Mouse (Mus musculus) layer of hippocampus, adult 11-12 months (tissue): Measurements from ENCODE around the gene Btbd2.
A peak's percentile ranks its signal among the peaks of the same experiment; 100 is the strongest.

Experiments
- DNase-seq: peaks from one replicate; pipeline ENCODE4 v3.0.0; 2022; ENCODE audit warnings: low spot score

Gene Btbd2

DNA sequence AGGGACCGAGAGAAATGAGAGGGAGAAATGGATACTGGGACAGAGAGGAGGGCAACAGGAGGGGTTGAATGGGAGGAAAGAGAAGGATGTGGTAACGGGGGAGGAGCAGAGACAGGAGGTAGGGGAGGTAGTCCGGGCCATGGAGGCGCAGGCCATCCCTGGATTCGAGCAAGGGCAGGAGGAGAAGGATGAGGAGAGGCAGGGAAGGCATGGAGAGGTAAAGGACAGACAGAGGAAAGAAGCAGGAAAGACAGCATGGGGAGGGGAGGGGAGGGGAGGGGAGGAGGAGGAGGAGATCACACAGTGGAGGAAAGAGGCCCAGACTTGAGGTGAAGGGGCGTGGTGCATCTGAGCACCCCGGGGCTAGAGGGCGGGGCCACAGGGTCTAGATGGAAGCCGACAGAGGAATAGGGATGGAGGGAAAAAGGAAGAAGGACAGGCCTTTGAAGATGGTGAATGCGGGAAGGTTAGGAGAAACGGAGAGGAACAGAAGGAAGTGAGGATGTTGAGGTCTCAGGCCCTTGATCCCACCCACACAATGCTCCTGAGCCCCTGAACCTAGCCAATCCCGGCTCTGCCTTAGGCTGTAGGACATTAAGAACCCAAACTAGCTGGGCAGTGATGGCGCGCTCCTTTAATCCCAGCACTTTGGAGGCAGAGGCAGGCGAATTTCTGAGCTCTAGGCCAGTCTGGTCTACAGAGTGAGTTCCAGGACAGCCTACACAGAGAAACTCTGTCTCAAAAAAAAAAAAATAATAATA is at the start of gene Btbd2:
TSS of gene Btbd2 (minus strand) at position 209 of the 761 bp plus-strand sequence.
- no peak for DNase-seq

DNA sequence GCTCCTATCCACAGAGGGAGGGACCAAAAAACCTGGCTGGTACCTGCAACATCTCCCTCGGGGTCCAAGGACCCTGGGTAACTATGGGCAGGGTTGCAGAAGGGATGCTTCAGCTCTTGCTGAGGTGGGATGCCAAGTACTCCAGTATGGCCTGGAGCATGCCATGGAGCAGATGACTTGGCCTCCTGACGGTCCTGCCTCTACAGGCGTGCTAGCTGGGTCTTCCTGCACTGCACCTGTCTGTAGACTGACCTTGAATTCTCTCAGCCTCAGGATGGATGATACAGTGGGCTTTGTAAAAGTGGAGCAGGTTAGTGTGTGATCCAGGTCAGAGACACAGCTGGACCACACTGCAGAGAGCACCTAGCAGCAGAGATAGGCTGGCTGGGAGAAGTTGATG is 48.6 kb upstream of the Btbd2 start:
- DNase-seq, result no peak

DNA sequence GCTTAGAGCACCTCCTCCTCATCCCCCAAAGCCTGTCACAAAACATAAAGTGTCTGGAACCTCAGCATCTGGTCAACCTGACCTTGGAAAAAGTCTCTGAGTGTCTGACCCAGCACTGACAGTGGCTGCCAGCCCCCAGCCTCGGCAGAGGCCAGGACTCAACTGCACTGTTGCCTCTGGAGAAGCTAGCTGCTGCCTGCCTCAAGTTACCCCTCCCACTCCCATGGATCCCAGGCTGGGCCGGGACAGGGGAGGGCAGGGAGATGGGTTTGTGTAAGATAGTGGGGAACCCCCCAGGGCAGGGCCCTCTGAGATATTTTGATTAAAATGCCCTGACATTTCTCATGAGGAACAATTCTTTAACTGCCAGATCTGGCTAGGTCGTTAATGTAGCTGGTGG is 48.2 kb upstream of the Btbd2 start:
- no peak for DNase-seq

DNA sequence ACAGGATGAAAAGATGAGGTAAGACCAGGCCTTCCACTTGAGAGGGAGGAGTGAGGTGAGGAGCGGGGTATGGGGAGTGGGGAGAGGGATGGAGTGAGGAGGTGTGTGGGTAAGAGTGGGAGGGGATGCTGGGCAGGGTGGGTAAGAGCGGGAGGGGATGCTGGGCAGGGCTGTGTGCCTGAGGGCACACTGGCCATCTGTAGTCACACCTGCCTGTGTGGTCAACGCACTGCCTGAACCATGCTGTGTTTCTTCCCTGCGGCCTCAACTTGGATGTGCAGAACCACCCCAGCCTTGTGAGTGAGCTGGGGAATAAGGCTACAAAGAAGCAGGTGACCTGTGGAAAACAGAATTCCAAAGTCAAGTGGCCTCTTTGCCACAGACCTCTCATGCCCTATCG is 47.5 kb upstream of the Btbd2 start:
- no peak for DNase-seq

DNA sequence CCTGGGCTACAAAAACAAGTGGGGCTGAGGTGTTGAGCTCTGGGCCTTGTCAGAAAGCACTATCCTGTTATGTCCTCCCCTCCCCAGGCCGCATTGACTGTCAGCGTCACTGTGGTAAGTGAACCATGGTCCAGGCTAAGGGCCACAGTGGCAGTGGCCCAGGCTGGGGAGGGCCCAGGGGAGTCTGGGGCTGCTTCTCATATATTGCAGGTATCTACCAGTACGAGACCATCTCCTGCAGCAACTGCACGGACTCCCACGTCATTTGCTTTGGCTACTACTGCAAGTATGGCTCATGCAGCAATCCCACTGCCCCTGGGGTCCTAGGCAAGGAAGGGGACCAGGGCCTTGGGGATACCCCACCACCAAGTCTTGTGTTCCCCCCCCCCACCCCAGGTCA is 46.8 kb upstream of the Btbd2 start:
- DNase-seq, result no peak

DNA sequence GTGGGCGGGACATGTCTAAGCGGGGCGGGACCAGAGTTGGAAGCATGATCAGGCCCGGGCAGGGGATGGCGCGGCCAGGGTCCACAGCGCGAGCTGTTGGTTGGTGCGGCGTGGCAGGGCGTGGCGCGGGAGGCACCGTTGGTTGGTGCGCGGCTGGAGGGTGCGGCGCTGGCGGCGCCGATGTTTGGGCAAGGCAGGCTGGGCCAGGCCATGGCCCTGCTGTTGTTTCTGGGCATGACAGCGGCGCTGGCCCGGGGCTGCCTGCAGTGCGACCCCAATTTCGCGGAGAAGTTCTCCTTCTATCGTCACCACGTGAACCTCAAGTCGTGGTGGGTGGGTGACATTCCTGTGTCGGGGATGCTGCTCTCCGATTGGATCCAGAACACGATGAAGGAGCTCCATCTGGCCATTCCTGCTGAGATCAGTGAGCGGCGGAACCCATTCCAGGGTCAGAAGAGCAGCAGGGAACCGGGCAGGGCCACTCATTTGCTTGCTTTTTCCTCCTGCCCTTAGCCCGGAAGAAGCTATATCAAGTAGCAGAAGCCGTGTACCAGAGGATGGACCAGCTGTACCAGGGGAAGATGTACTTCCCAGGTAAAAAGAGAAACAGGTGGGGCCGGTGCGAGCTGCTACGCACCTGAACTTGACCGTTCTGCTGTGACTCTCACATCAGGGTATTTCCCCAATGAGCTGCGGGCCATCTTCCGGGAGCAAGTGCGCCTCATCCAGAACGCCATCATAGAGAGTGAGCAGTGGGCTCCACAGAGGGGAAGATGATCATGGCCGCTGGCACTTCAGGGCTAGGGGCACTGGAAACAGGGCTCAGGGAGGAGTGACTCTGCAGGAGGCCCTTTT is 45.9 kb upstream of the Btbd2 start:
- peak; percentile 97 for DNase-seq

DNA sequence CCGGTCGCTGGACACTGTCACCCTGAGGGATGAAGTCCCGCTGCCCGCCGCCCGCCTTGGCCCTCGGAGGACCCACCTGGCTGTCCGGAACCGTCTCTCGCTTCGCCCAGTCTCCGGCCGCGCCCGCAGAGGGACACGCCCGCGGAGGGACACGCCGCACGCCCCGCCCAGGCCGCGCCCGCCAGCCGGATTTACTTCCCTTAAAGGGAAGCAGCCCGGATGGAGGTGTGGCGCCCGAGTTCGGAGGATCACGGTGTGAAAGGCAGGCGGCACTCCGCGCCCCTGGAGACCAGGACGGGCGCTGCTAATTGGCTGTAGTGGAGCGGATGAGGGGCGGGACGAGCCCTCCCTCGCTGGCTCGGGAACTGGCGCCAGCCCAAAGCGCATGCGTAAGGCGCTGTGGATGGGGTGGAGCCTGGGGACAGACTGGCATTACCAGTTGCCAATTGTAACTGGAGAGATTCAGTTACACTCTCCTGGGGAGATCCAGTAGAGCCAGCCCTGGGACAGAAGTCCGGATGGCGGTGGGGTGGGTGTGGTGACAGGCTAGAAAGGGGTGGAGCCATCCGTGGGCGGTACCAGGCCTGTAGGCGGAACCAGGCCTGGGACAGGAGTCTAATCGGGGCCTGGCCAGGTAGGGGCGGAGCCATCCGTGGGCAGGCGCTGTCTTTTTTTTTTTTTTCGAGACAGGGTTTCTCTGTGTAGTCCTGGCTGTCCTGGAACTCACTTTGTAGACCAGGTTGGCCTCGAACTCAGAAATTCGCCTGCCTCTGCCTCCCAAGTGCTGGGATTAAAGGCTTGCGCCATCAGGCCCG is 45.1 kb upstream of the Btbd2 start, which contains the start of the genes Mob3a and Izumo4:
TSS of gene Mob3a (minus strand) at position 257 of the 815 bp plus-strand sequence.
TSS of gene Izumo4 (plus strand) at position 464 of the 815 bp plus-strand sequence.
- peak; percentile 99 for DNase-seq

DNA sequence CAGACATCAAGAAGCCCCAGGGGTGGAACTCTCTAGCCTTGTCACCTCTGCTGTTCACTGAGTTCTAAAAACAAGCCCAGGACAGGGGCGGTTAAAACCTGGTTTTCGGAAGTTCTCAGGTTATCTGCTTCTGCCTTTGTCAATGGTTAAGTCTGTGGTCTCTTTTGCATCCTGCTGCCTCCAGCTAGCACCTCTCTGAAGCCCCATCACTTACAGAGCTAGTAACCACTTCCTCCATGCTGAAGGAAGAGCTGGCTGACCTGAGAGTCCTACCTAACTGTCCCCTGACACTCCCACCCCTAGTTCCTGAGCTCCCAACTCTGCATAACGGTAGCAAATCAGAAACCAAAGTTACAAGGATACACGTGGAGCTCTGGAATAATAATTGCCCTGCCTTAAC is 43.9 kb upstream of the Btbd2 start:
- DNase-seq, result no peak

DNA sequence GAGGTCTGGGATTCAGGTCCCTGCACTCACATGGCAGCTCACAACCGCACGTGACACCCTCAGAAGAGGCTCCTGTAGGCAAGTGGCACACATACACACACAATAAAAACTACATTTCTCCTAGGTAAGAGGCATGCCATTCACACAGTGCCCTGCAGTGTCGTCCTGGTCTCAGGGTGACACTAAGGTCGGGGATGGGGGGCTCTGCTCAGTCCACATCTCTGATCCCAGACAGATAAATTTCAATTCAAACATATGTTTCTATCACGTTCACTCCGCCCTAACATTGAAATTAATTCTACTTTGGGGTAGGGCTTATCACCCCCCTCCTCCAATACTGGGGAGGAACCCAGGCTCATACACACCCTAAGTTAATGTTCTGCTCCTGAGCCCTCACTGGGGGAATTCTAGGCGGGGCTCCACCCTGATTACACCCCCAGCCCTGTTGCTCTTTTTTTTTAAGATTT is 43.2 kb upstream of the Btbd2 start:
- DNase-seq, result no peak

DNA sequence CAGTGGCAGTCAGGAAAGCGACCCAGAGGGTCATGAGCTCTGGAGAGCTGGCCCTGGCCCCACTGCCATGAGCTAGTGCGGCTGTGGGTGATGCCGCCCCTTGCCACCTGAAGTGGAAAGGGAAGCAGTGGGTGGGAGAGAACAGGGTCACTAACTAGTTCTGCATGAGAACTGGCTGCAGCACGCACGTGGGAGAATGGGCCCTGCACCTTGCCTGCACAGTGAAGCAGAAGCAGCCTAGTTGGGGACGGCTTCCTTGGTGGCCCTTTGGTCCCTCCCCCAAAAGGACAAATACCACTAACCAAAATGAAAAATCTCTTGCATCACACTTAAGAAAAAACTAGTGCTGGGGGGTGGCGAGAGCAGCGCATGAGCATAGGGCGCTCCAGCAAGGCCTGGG is 41.7 kb upstream of the Btbd2 start:
- no peak for DNase-seq

DNA sequence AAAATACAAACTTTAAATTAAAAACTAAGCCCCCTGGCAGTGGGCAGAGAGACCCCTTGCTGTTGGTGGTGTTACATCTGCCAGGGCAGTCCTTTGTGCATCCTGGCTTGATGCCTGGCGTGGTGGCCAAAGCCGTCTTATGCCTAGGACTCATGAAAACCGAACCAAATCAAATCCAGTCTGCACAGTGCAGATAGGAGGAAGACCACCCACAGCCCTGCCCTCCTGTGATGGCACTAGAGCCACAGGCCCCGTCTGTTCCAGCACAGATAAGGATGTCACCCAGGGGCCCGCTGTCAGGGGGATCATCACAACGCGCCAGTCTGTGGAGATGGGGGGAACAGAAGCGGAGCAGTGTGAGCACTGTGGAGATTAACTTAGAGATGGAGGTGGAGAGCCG is 40.9 kb upstream of the Btbd2 start:
- DNase-seq, result no peak

DNA sequence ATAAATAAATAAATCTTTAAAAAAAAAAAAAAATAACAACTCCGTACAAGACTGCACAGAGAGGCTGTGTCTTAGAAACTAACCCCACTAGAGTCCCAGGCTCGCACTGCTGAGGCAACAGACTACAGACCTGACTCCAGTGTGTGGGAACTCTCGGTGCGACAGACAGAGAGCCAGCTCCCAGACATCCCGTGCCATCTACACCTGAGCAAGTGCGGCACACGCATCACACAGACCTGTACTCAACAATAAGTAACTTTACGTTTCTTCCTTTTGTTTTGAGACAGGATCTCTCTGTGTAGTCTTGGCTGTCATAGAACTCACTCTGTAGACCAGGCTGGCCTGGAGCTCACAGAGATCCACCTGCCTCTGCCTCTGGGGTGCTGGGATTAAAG is 40.5 kb upstream of the Btbd2 start:
- no peak for DNase-seq

DNA sequence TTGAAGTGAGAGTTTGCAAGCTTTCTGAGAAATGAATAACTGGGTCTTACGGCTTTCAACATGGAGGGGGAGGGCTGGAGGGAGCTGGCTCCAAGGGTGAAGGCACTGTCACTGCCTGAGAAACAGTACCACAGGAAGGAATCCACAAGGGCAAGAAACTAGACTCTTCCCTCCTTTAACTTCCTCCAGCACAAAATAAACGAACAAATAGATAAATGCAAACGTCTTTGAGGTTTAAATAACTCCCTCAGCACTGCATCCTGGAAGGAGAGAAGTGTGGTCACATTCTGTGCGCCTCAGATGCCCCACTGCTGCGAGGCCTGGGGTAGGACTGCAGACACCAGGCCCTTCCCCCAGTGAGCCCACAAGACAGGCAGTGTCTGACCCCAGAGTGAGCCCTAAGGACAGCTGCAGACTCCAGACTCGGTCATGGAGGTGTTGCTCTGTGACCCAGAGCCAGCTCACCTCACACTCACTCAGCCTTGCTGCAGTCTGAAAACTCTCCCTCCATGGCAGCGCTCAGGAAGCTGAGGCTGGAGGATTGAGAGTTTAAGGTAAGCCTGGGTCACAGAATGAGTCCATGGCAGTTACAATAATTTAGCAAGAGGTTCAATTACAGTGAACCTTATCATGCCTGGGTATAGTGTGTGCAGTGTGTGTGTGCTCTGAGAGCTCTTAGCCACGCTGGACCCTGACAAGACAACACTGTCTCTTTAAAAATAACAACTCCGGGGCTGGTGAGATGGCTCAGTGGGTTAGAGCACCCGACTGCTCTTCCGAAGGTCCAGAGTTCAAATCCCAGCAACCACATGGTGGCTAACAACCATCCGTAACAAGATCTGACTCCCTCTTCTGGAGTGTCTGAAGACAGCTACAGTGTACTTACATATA is 39.9 kb upstream of the Btbd2 start:
- DNase-seq, result no peak

DNA sequence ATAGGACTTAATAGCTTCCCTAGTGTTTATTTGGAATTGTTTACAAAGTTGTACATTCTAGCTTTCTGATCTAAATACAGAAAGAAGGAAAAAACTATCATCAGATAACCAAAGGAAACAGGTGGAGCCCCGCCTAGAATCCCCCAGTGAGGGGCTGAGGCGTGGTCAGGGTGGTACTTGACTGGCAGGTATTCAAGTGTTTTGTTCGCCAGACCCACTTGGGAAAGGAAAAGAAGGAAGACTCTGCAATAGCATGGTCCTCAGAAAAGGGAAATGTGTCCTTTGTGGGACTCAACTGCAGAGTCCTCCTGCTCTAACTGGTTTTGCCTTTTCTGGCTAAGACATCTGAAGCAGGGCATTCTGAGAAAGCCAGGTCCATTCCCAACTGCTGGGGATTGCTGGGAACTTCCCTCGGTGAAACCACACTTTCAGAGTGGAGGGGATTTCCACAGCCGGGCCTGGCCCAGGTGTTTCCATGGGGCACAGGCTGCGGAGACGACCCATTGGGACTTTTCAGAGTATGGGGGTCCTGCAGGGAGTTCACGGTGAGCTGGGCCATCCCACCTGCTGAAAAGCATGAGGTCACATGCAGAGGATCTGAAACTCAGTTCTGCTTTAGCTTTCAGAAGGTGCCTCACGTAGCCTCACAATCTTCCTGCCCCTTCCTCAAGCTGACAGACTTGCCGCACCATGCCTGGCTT is 39.1 kb upstream of the Btbd2 start:
- no peak for DNase-seq

DNA sequence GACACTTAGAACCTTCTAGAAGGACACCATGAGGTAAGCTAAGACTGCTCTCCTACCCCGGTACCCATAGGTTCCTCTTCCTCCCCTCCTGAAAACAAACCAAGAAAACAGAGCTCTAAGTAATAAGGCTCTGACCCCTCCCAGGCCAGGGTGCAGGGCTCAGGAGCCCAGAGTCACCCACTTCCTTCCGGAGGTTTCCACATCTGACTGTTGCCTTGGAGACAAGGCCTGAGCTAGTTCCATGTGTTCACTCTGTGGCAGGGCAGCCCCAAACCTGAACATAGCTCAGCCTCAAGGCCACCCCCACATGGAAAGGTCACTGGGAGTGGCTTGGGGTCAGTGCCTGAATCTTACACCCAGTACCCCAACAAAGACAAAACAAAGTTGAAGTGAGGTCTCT is 38.3 kb upstream of the Btbd2 start:
- DNase-seq, result peak; percentile 53

DNA sequence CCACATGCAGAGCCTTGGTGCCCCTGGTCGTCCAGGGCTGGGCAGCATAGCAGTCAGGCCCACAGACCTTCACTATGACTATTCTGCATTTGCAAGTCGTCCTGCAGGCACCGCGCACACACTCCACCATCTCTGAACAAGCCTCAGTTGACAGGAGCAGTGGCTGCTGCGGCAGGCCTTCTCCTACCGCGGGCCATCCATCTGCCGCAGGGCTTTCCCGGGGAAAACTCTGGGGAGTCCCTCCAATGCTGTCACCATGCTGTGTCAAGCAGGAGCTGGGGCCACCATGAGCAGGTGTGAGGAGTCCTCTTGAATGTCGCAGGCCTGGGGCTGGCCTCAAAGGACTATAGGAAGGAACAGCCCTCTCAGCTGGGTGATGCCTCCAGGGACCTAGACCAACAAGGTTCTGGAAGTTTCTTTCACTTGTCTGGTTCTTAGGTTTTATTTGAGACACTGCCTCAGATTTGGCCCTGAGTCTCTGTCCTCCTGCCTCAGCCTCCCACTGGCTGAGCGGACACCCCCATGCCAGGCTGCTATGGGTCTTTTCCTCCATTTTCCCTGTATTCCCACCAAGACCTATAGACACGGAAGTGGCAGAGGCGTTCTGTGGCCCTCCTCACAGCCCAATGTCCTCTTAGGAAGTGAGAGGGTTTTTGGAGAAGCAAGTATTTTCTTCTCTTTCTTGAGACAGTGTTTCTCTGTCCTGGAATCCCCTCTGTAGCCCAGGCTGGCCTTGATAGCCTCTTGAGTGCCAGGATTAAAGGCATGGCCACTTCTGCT is 37.5 kb upstream of the Btbd2 start:
- no peak for DNase-seq

DNA sequence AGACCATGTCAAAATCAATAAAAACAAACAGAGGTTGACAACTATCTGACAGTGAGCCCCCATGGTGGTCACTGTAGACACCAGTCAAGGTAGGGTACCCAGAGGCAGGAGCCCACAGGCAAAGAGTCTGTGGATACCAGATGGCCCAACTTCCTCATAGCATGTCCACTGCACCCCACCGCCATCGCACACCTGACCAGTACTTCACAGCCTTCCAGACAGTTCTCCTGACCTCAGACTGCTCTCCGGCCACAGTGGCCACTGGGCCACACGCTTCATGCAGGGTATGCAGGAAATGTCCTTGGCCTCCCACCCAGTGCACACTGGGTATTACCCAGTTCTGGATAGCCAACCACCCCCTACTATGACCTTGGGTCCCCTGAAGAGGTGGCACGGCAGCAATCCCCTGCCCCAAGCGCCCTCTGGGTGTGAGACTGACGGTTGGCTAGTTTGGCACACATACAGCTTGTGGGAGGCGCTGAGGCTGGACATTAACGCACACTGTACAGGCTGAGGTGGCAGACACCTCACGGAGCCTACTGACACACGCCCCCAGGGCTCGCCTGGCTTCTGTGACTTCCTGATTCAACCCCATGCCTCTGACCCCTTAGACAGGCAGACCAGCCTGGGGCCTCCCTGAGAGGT is 36.7 kb upstream of the Btbd2 start:
- DNase-seq, result no peak

DNA sequence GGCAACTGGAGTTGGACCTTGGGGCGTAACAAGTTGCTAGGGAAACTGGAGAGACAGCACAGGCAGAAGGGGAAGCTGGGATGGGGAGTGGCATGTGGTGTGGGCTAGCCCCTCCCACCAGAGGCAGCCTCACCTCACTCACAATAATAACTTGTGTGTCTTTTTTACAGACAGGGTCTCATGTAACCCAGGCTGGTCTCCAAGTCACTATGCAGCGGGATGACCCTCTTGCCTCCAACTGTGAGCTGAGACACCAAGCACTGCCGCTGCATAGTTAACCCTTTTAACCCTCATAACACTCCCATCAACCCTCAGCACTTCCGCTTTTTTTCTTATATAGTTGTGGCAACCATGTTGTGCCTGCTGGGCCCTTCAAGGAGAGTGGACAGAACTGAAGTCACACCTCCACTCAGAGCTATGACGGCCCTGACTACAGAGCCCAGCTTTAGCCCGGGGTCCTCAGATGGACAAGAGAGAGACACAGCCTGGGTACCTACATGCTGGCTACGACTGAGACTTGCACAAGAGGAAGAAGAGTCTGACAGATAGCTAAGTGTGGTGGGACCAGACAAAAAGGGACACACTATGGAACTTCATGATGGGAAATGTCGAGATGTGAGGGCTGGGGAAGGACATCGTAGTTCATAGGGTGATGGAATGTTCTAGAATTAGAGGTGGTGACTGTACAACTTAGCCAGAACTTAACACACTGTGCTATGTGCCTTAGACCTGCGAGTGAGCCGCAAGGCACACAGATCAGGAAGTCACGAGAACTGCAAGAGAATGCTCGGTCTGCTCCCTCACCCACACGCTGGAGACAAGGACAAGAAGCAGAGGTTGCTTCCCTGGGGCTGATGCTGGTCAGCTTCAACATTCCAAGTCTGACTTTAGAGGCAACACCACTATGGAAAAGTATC is 35.6 kb upstream of the Btbd2 start:
- DNase-seq, result no peak
